In genomic region chr16:91592162-91592561, GRCm38 (mm10) we compare ENCODE assay signal across 21 mouse cellular contexts. TPM values are rescaled to one million over a fixed set of nuclear protein-coding genes. Genes with fewer than 3 reads are reported as not detected.
A peak's percentile ranks its signal among the peaks of the same experiment; 100 is the strongest.
DNase-seq lines count a peak whose midpoint lies in the region; ATAC-seq lines count a peak whose summit lies in the region.
"Had no signal": no experiment of that assay in that cellular context is flagged by ENCODE, and none has a peak within 500 bp of the region (broad histone marks: within the 10 kb centered on the region; RNA-seq: fewer than 3 reads in every experiment).

No protein-coding gene starts in this region.

- 43% methylated on average over 8 of the region's 8 CpGs for WGBS in kidney, embryonic 14.5 days
- WGBS in lung, embryonic 16.5 days, result 41% methylated on average over 8 of the region's 8 CpGs
- 68% methylated on average over 8 of the region's 8 CpGs for WGBS in embryonic facial prominence, embryonic 10.5 days

- H3K4me2 ChIP-seq in kidney, embryonic 14.5 days (replicated peaks; ENCODE audit: low read depth, low read length), result no peak overlapping the region
- H3K4me2 ChIP-seq in lung, embryonic 16.5 days (ENCODE audit: low read depth, low read length), result no peak overlapping the region
- H3K4me2 ChIP-seq: embryonic facial prominence, embryonic 15.5 days; heart, embryonic 12.5 days; hindbrain, embryonic 13.5 days had no signal

- no peaks in the 10 kb centered on the region for H3K27me3 ChIP-seq in kidney, embryonic 14.5 days (ENCODE audit: control insufficient read depth, insufficient read depth, low read length)
- no peaks in the 10 kb centered on the region for H3K27me3 ChIP-seq in lung, embryonic 16.5 days (ENCODE audit: control insufficient read depth, insufficient read depth, low read depth, low read length)
- H3K27me3 ChIP-seq in embryonic facial prominence, embryonic 10.5 days (replicated peaks; ENCODE audit: low read depth, poor library complexity, severe bottlenecking), result peaks cover 18% of the 10 kb centered on the region
- H3K27me3 ChIP-seq: embryonic facial prominence, embryonic 15.5 days; heart, embryonic 12.5 days; hindbrain, embryonic 13.5 days had no signal

- H3K36me3 ChIP-seq in kidney, embryonic 14.5 days (ENCODE audit: control insufficient read depth, insufficient read depth, low read length), result no peaks in the 10 kb centered on the region
- H3K36me3 ChIP-seq in lung, embryonic 16.5 days (ENCODE audit: control insufficient read depth, insufficient read depth, low read length), result no peaks in the 10 kb centered on the region
- peaks cover 3% of the 10 kb centered on the region; the same call in 1 of the 2 replicates for H3K36me3 ChIP-seq in embryonic facial prominence, embryonic 10.5 days (replicated peaks)
- H3K36me3 ChIP-seq: embryonic facial prominence, embryonic 15.5 days had no signal

- no peak for ATAC-seq in kidney, embryonic 14.5 days (ENCODE audit: low FRiP score, low TSS enrichment)
- ATAC-seq in lung, embryonic 16.5 days (ENCODE audit: low read depth), result peak; percentile 59
- ATAC-seq: CD4-positive, CD25-positive, alpha-beta regulatory T cell, adult 4 months; forebrain, embryonic 14.5 days had no signal

- H3K9ac ChIP-seq in kidney, embryonic 14.5 days (ENCODE audit: low read depth, low read length), result 0 out of 2 replicates have a peak overlapping the region, but pooled peaks have one; percentile 14
- no peak overlapping the region for H3K9ac ChIP-seq in lung, embryonic 16.5 days (ENCODE audit: low read length)
- H3K9ac ChIP-seq: embryonic facial prominence, embryonic 15.5 days; heart, embryonic 12.5 days; hindbrain, embryonic 13.5 days had no signal

- no peaks in the 10 kb centered on the region for H3K9me3 ChIP-seq in kidney, embryonic 14.5 days (ENCODE audit: control insufficient read depth, low read length)
- H3K9me3 ChIP-seq in lung, embryonic 16.5 days (ENCODE audit: control insufficient read depth, low read length), result no peaks in the 10 kb centered on the region
- H3K9me3 ChIP-seq in embryonic facial prominence, embryonic 10.5 days, result no peaks in the 10 kb centered on the region
- H3K9me3 ChIP-seq: embryonic facial prominence, embryonic 15.5 days; forebrain, embryonic 10.5 days; G1E; heart, embryonic 12.5 days; hindbrain, embryonic 13.5 days had no signal

- no peak for DNase-seq in kidney, postnatal 14 days
- DNase-seq in lung, postnatal 4 days, result no peak
- peak; percentile 48 for DNase-seq in lung, postnatal 10 days
- no peak for DNase-seq in embryonic facial prominence, embryonic 10.5 days (ENCODE audit: low spot score)
- no peak for DNase-seq in layer of hippocampus, adult 8-10 months (ENCODE audit: low spot score in 2 of 2)
- DNase-seq: adrenal gland, adult 8-10 months; adrenal gland, postnatal 36 days; B cell, adult 2 months; cerebellum, postnatal 10 days; gastrocnemius, adult 2 months; gastrocnemius, postnatal 25 days had no signal

- H3K4me3 ChIP-seq in kidney, embryonic 14.5 days (ENCODE audit: low read length), result no peak overlapping the region
- no peak overlapping the region for H3K4me3 ChIP-seq in lung, embryonic 16.5 days (ENCODE audit: low read length)
- no peak overlapping the region for H3K4me3 ChIP-seq in embryonic facial prominence, embryonic 10.5 days
- H3K4me3 ChIP-seq: embryonic facial prominence, embryonic 15.5 days; erythroblast, embryonic 14.5 days; forebrain, embryonic 10.5 days; gastrocnemius, adult 2 months; heart, embryonic 12.5 days; hindbrain, embryonic 13.5 days had no signal

- H3K4me1 ChIP-seq in kidney, embryonic 14.5 days (ENCODE audit: control insufficient read depth, insufficient read depth, low read length), result peaks cover 5% of the 10 kb centered on the region
- H3K4me1 ChIP-seq in lung, embryonic 16.5 days (replicated peaks; ENCODE audit: control insufficient read depth, insufficient read depth, low read length), result peaks cover 11% of the 10 kb centered on the region
- peaks cover 29% of the 10 kb centered on the region for H3K4me1 ChIP-seq in embryonic facial prominence, embryonic 10.5 days

- H3K27ac ChIP-seq in kidney, embryonic 14.5 days (ENCODE audit: low read depth, low read length), result no peak overlapping the region
- no peak overlapping the region for H3K27ac ChIP-seq in lung, embryonic 16.5 days (ENCODE audit: low read length)
- H3K27ac ChIP-seq in embryonic facial prominence, embryonic 10.5 days (replicated peaks), result no peak overlapping the region
- H3K27ac ChIP-seq: embryonic facial prominence, embryonic 15.5 days; forebrain, embryonic 10.5 days; gastrocnemius, adult 2 months; hindbrain, embryonic 13.5 days had no signal

RNA-seq across cellular contexts. Expression of gene Tmem50b, which starts 5.4 kb away (rescaled TPM):
- 20.0 and 34.7 TPM in 2 replicates for polyA plus RNA-seq in kidney, embryonic 14.5 days (2014; fragmentation: Nextera tagmentation; extraction: Ambion mirVana)
- polyA plus RNA-seq in lung, embryonic 16.5 days (2015; fragmentation: Nextera tagmentation; extraction: Ambion mirVana), result 55.4 and 59.1 TPM in 2 replicates
- 25.6 and 28.5 TPM in 2 replicates for polyA plus RNA-seq in embryonic facial prominence, embryonic 10.5 days (2016; fragmentation: Nextera tagmentation; extraction: Ambion mirVana)
- total RNA-seq in layer of hippocampus, adult 8-10 months (2022), result 100 to 1,000 TPM in 2 of 4 experiments, 10 to 100 TPM in 2; 78.8 to 108 (median 89.8) TPM

RNA-seq across cellular contexts. Expression of gene Dnajc28, which starts 26.7 kb away (rescaled TPM):
- polyA plus RNA-seq in kidney, embryonic 14.5 days (2014; fragmentation: Nextera tagmentation; extraction: Ambion mirVana), result 2.9 and 3.0 TPM in 2 replicates
- 2.2 and 2.9 TPM in 2 replicates for polyA plus RNA-seq in lung, embryonic 16.5 days (2015; fragmentation: Nextera tagmentation; extraction: Ambion mirVana)
- polyA plus RNA-seq in embryonic facial prominence, embryonic 10.5 days (2016; fragmentation: Nextera tagmentation; extraction: Ambion mirVana), result 4.2 and 4.6 TPM in 2 replicates
- total RNA-seq in layer of hippocampus, adult 8-10 months (2022), result 10 to 100 TPM in 1 of 4 experiments, 1 to 10 TPM in 3; 7.6 to 13.5 (median 8.8) TPM

RNA-seq across cellular contexts. Expression of gene Ifngr2, which starts 45.3 kb away (rescaled TPM):
- polyA plus RNA-seq in kidney, embryonic 14.5 days (2014; fragmentation: Nextera tagmentation; extraction: Ambion mirVana), result 36.0 and 45.7 TPM in 2 replicates
- 53.7 and 54.1 TPM in 2 replicates for polyA plus RNA-seq in lung, embryonic 16.5 days (2015; fragmentation: Nextera tagmentation; extraction: Ambion mirVana)
- 29.9 and 32.7 TPM in 2 replicates for polyA plus RNA-seq in embryonic facial prominence, embryonic 10.5 days (2016; fragmentation: Nextera tagmentation; extraction: Ambion mirVana)
- 10 to 100 TPM; 38.9 to 52.7 (median 46.3) TPM for total RNA-seq in layer of hippocampus, adult 8-10 months (2022)

RNA-seq across cellular contexts. Expression of gene Gart, which starts 54.6 kb away (rescaled TPM):
- polyA plus RNA-seq in kidney, embryonic 14.5 days (2014; fragmentation: Nextera tagmentation; extraction: Ambion mirVana), result 90.5 and 128 TPM in 2 replicates
- 92.7 and 98.9 TPM in 2 replicates for polyA plus RNA-seq in lung, embryonic 16.5 days (2015; fragmentation: Nextera tagmentation; extraction: Ambion mirVana)
- polyA plus RNA-seq in embryonic facial prominence, embryonic 10.5 days (2016; fragmentation: Nextera tagmentation; extraction: Ambion mirVana), result 168 and 185 TPM in 2 replicates
- 10 to 100 TPM; 51.4 to 67.0 (median 56.2) TPM for total RNA-seq in layer of hippocampus, adult 8-10 months (2022)

RNA-seq across cellular contexts. Expression of gene Son, which starts 55.1 kb away (rescaled TPM):
- 160 and 167 TPM in 2 replicates for polyA plus RNA-seq in kidney, embryonic 14.5 days (2014; fragmentation: Nextera tagmentation; extraction: Ambion mirVana)
- 113 and 118 TPM in 2 replicates for polyA plus RNA-seq in lung, embryonic 16.5 days (2015; fragmentation: Nextera tagmentation; extraction: Ambion mirVana)
- 112 and 119 TPM in 2 replicates for polyA plus RNA-seq in embryonic facial prominence, embryonic 10.5 days (2016; fragmentation: Nextera tagmentation; extraction: Ambion mirVana)
- 100 to 1,000 TPM; 240 to 273 (median 257) TPM for total RNA-seq in layer of hippocampus, adult 8-10 months (2022)
